Mouse (Mus musculus) testis, adult 2 months (tissue): ENCODE data around the gene 6430628N08Rik.

ENCODE experiments used
- CTCF ChIP-seq: fragments of 200-500 bp; IDR thresholded peaks from 2 replicates; pipeline ENCODE4 v1.5.1; 2012; ENCODE audit warnings: low read depth, mild to moderate bottlenecking, inconsistent platforms, low read length, moderate library complexity; ENCODE audit not compliant: control insufficient read depth, insufficient read depth, insufficient replicate concordance
- POLR2A ChIP-seq: fragments of 200-500 bp; IDR thresholded peaks from 2 replicates; pipeline ENCODE4 v1.6.1; 2012; ENCODE audit warnings: low read depth, mild to moderate bottlenecking, inconsistent platforms, low read length, moderate library complexity; ENCODE audit not compliant: control insufficient read depth

DNA sequence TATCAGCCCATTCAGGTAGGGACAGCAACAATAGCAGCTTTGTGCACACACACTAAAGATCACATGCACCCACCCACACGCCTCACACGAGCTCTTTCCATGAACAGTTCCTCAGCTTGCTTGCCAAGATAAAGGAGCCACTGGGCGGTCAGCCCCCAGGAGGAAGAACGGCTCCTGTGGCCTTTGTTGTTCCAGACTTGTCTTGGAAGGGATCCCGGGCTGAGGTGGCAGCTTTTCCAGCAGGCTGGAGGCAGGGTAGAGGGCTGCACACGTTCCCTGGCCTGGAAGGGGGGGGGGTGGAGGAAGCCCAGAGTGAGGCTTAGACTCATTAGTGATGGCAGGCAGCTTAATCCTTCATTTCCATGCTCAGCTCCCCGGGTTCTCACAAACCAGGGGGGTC, 18.2 kb downstream of the 6430628N08Rik start:
- no peak for TF ChIP-seq CTCF
- no peak for TF ChIP-seq POLR2A
